Mouse (Mus musculus): ENCODE data around the gene Anapc2. TPM values are rescaled to one million over a fixed set of nuclear protein-coding genes. Genes with fewer than 3 reads are reported as not detected.

The Anapc2 gene
- 10 to 100 TPM; 29.3 to 44.6 (median 39.2) TPM for polyA plus RNA-seq (2017; shearing (Covaris generic))

GRCm38 (mm10) chr2:25271827-25272511 lies at the start of gene Anapc2, which contains the start of gene Ssna1:
Gene Anapc2 (plus strand): TSS chr2:25272478.
Gene Ssna1 (minus strand): TSS chr2:25272438.
- ATAC-seq, result peak; percentile 93

GRCm38 (mm10) chr2:25223681-25224491 lies 48.4 kb upstream of the Anapc2 start:
- peak; percentile 9 for ATAC-seq

GRCm38 (mm10) chr2:25224492-25224765 lies 47.8 kb upstream of the Anapc2 start, which contains the start of gene Tubb4b:
Gene Tubb4b (minus strand): TSS chr2:25224702.
- ATAC-seq, result no peak

- peak; percentile 90 for ATAC-seq
Measured at GRCm38 (mm10) chr2:25224766-25225752, 47.2 kb upstream of the Anapc2 start.

- no peak for ATAC-seq
Measured at GRCm38 (mm10) chr2:25225811-25226379, 46.4 kb upstream of the Anapc2 start.

- no peak for ATAC-seq
Measured at GRCm38 (mm10) chr2:25226864-25227263, 45.4 kb upstream of the Anapc2 start.

- ATAC-seq, result no peak
Measured at GRCm38 (mm10) chr2:25227406-25227805, 44.9 kb upstream of the Anapc2 start.

GRCm38 (mm10) chr2:25228431-25228889 lies 43.8 kb upstream of the Anapc2 start:
- ATAC-seq, result peak; percentile 48

- ATAC-seq, result no peak
Measured at GRCm38 (mm10) chr2:25228995-25229530, 43.2 kb upstream of the Anapc2 start.

- no peak for ATAC-seq
Measured at GRCm38 (mm10) chr2:25229582-25229981, 42.7 kb upstream of the Anapc2 start.

- no peak for ATAC-seq
Measured at GRCm38 (mm10) chr2:25230581-25230980, 41.7 kb upstream of the Anapc2 start.

GRCm38 (mm10) chr2:25231038-25231437 lies 41.2 kb upstream of the Anapc2 start:
- no peak for ATAC-seq

- no peak for ATAC-seq
Measured at GRCm38 (mm10) chr2:25233421-25233820, 38.9 kb upstream of the Anapc2 start.

- ATAC-seq, result no peak
Measured at GRCm38 (mm10) chr2:25234050-25234449, 38.2 kb upstream of the Anapc2 start, which contains the start of gene Slc34a3. Gene Slc34a3 (minus strand): TSS chr2:25234364.

GRCm38 (mm10) chr2:25234551-25235220 lies 37.6 kb upstream of the Anapc2 start:
- no peak for ATAC-seq

GRCm38 (mm10) chr2:25236614-25237013 lies 35.7 kb upstream of the Anapc2 start, which contains the start of gene Rnf224:
Gene Rnf224 (minus strand): TSS chr2:25236787.
- ATAC-seq, result no peak

GRCm38 (mm10) chr2:25237522-25237921 lies 34.8 kb upstream of the Anapc2 start:
- ATAC-seq, result no peak

- ATAC-seq, result no peak
Measured at GRCm38 (mm10) chr2:25238106-25238505, 34.2 kb upstream of the Anapc2 start.

GRCm38 (mm10) chr2:25239766-25240165 lies 32.5 kb upstream of the Anapc2 start:
- ATAC-seq, result no peak

- ATAC-seq, result no peak
Measured at GRCm38 (mm10) chr2:25240310-25240709, 32.0 kb upstream of the Anapc2 start.

Data from inflammation-experienced regulatory T-cells, adult 6 months (primary cell).